Mouse (Mus musculus) c-Kit-positive CD71-positive TER-119-positive erythroid progenitor cells, embryonic 14.5 days (primary cell): Measurements from ENCODE around the gene Olfr676.
"Not testable (repeated sequence)": the region's sequence is repeated elsewhere in the genome, so short reads cannot be mapped to it uniquely, and the experiment has no call there.

Experiments
- DNase-seq: peaks from one replicate; pipeline ENCODE4 v3.0.0-alpha.2; 2013; ENCODE audit warnings: low spot score

Gene Olfr676

DNA sequence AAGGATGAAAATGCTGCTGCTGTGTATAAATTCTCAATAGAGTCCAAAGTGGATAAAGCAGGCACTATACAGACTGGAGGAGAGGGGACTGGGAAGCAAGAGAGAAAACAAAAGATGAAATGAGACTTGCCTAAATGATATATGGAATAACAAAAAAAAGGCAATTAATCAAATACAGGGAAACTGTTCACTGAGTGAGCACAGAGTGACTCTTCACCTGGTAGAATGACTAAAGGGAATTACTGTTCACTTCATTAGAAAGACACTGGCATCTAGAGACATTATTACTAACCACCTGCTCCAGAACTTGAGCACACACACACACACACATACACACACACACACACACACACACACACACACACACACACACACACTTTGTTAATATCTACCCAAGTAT, at the start of gene Olfr676:
Gene Olfr676, plus strand, starts transcription at position 301 of the 400 bp plus-strand sequence.
- DNase-seq = no peak

DNA sequence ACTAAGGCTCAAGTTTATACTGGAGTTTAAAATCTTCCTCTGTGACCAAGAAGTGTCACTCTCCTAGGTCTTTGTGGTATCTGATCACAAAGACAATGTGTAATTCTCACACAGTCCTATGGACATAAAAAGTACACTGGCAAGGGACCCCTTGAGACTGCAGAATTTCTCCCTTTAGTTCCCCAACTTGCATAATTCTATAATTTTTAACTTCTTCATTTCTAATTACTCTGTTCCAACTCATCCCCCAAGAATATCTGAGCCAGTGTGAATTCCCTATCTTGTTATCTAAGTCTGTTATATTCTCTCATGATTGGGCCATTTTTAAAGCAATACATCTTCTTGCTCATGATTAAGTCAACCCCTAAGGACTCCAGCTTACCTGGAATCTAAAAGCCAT, 30.6 kb upstream of the Olfr676 start, which contains the start of gene Olfr672:
Gene Olfr672, minus strand, starts transcription at position 101 of the 400 bp plus-strand sequence.
- DNase-seq = no peak

DNA sequence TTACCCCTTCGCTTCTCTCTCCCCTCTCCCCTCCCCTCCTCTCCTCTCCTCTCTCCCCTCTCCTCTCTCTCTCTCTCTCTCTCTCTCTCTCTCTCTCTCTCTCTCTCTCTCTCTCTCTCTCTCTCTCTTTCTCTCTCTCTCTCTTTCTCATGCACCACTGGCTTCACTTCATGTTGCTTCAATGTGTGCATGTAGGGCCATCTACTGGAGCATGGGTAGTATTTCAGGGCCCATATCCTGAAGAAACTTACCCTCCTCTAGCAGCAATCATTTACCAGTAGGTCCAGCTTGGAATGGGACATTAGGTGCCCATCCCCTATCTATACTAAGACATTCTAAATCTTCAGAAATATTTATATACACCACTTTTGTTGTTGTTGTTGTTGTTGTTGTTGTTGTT, 10.0 kb upstream of the Olfr676 start:
- DNase-seq = no peak

DNA sequence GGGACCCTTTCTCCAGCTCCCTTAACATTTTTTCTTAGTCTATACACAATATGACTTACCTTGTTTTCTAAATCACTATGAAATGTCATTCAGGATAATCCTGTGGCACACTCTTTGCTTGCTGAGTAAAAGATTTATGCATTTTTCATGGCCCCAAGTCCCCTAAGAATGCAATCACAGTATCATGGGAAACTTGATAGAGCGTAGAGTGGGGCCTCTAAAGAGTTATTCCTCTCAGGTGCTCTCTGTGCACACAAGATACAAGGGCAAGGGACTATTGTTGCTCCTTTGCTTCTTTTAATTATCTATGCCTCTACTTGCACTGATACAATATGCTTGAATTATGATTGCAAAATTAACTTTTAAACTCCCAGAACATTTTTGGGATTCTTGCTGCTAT, 4.1 kb upstream of the Olfr676 start, which contains the start of gene Olfr675:
Gene Olfr675, minus strand, starts transcription at position 101 of the 400 bp plus-strand sequence.
- DNase-seq = no peak

DNA sequence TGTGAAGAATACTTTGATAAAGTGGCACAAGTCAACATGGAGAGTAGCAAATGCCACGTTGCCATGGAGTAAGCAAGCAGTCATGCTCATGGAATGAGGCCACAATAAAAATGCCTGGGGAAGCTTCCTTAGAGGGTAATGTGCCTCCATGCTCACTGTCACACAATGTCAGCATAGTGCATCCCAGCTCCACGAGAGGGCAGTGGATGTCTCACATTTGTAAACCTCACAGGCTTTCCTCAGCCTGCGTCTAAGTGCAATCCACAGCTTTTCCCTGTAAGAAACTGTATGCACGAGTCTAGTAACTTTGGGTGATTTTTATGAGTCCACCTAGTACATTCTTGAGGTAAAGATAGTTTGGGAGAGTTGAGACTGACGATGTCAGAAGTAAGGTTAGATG, 1.3 kb downstream of the Olfr676 start:
- DNase-seq = not testable (repeated sequence)

DNA sequence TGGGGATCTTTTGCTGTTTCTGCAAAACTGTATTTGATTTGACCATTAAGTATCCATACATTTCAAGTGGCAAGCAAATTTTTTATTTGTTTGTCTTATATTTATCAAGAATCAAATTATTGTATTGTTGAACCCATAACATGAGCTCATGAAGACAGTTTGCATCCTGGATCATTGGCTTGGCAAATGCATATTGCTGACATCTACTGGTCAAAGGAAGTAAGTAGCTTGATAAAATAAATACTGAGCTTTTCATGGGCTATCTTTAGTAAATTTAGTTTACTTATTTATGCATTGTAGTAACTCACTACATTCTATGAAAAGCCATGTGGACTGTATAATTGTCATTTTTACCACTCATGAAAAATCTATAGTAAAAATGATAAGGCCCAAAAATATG, 26.5 kb downstream of the Olfr676 start:
- DNase-seq = no peak

DNA sequence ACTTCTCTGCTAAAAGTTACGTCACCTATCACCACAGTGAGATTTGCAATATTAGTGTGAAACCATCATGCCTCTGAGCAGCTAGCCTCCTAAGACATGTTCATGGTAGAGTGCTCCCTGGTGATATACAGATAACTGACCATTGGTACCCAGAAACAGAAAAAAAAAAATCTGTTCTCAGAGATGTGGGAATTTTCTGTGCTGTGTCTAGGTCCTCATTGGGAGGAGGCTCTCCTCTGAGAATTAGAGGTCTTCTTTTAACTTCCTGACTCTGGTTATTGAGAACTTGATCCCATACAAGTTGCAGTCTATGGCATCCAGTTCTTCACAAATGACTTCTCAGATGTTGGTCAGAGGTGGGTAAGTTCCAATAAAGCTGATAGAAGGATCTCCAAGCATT, 31.7 kb downstream of the Olfr676 start, which contains the start of gene Olfr678:
Gene Olfr678, plus strand, starts transcription at position 301 of the 400 bp plus-strand sequence.
- DNase-seq = no peak

DNA sequence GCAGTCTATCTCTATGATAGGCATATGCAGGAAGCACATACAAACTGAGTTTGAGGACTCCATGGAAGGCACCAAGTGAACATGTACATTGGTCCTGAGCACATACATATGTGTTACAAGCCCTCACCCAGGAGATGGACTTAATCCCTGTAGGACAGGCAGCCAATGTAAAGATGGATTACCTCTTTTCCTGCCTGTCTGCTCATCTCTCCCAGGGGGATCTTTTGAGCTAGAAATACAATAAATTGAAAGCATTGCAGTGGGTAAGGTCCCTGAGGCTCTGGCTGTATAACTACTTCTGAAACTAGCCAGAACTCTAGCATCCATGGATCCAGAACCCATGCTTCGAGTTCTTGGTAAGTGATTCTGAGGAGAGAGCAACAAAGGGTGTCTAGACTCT, 48.4 kb downstream of the Olfr676 start, which contains the start of gene Olfr679:
Gene Olfr679, plus strand, starts transcription at position 301 of the 400 bp plus-strand sequence.
- no peak for DNase-seq
